Mouse (Mus musculus): ENCODE data around the gene Coq10a.

Gene Coq10a

DNA sequence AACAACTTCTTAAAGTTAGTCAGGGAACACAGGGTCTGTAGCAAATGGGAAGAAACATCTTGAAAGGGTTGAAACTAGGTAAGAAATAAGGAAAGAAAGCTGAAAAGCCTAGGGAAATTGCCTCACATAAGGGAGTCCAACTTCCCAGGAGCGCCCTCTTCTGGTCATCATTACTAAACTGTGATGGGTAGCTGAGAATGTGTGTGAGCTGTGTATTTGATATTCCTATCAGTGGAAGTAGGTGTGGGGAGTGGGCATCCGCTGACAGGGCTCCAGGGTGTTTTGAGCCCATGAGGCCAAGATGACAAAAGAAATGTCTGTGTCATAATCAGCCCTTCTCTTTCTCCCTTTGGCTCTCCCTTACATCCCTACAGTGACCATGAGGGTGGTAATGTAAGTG lies 10.0 kb downstream of the Coq10a start:
- CTCF ChIA-PET: interaction anchor here (0.6 kb wide), 1 partner anchor 65 kb away, joined by 4 read pairs; no protein-coding TSS in a partner anchor

DNA sequence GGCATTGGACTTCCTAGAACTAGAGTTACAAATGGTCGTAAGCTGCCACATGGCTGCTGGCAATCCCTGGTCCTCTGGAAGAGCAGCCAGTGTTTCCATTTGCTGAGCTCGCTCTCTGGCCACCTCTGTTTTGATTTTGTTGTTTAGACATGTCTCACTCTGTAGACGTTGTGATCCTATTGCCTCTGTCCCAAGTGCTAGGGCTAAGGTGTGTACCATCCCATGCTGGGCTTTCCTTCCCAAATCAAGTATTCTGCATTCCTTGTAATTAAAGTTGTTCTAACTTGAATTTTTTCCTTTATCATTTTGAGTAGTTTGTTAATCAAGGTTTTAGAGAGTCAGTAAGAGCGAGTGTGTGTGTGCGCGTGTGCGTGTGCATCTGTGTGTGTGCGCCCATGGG lies 21.3 kb downstream of the Coq10a start:
- CTCF ChIA-PET: interaction anchor here (1.0 kb wide), 1 partner anchor 12 kb away, joined by 6 read pairs; no protein-coding TSS in a partner anchor

DNA sequence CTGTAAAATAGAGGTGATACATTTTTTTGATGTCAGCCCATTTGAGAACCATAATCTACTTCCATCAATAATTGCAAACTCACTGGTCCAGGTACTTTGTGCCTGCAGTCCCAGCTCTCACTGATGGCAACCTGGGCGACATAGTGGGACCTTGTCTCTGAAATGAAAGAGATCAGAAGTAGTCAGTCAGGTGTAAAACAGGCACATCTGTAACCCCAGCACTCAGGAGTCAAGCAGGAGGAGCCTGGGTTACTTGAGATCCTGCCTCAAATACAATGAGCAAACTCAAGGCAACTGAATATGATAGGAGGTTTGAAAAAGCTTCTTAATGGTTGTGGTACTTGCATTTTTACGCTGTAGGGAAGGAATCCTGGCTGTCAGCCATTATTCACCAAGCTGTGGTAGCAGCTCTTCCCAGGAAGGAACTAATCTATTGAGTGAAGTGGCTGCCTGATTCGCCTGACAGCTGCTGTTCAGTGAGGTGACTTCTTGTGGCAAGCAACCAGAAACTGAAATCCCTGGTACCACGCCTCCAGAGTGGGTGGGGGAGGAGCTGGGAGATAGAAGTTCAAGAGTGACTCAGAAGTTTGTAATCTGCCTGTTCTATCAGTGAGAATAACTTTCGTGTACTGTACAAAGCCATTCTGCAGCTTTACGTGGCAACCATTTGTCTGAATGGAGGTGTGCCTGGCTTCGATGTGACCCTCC lies 24.1 kb downstream of the Coq10a start:
- CTCF ChIA-PET: interaction anchor here (0.6 to 0.8 kb wide), 6 partner anchors 9 to 353 kb away, joined by 3 to 5 read pairs (median 3); partner anchors contain the start of gene Myl6b

DNA sequence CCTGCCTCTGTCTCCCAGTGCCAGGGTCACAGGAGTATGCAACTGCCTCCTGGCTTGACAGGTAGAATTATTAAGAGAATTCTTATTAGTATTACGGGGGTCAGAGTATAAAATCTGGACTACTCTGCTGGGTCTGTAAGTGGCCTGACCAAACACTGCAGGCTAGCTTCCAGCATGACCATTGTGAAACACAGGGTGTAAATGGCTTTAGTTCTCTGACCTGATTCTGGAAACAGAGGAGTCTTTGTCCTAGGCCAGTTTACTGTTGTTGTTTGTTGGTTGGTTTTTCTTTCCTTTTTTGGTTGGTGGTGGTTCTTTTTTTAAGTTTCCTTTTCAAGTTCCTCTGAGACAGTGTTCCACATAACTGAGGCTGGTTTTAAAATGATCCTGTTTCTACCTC lies 25.4 kb downstream of the Coq10a start:
- CTCF ChIA-PET: no interaction called here

DNA sequence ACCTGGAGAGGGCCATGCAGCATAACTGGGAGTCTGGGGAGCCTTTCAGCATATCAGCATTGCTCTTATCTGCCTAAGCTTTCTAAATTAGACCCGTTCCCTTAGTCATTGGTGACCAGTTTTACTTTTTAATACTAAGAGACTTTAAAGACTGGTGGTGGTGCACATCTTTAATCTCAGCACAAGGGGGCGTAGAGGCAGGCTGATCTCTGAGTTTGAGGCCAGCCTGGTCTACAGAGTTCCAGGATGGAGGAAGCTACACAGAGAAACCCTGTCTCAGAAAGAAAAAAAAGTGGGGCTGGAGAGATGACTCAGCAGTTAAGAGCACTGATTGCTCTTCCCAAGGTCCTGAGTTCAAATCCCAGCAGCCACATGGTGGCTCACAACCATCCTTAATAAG lies 28.5 kb downstream of the Coq10a start:
- CTCF ChIA-PET: no interaction called here

DNA sequence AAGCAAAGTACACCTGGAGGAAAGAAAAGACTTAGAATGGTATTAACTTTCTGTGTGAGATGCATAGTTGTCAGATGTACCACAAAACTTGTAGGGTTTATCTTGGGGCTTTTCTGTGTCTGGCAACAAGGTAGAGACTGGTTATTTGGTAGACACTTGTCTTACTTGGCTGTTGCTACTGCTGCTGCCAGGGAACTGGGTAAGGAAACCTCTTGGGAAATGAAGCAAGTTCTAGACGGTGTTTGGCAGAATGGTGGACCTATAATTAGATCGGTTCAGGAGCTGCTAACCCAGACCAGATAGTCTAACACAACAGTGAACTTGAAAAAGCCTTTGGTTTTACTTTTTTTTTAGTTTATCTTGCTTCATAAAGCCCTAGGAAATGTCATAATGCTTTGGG lies 29.8 kb downstream of the Coq10a start:
- CTCF ChIA-PET: interaction anchor here (0.6 kb wide), 3 partner anchors 27 to 148 kb away, joined by 3 to 4 read pairs (median 3); no protein-coding TSS in a partner anchor

DNA sequence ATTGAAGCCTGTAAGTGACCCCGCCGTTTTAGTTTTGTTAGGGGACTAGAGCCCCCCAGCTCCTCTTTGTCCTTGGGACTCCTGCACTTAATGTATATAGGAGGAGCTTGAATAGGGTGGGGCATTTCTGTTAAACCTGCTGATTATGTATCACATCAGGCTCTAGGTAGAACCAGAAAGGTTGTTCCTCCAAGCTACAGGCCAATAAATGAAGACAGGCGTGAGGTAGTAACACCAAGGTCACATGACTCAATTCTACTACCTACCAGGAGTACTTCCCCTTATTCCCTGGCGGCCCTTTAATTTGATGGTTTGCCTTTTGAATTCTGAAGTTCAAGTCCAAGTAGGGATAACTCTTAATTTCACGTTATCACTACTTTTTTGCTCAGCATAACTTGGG lies 30.4 kb downstream of the Coq10a start:
- CTCF ChIA-PET: interaction anchor here (0.6 to 1.5 kb wide), 4 partner anchors 13 to 118 kb away, joined by 3 to 7 read pairs (median 4); partner anchors contain the start of genes Nabp2 and Rnf41

DNA sequence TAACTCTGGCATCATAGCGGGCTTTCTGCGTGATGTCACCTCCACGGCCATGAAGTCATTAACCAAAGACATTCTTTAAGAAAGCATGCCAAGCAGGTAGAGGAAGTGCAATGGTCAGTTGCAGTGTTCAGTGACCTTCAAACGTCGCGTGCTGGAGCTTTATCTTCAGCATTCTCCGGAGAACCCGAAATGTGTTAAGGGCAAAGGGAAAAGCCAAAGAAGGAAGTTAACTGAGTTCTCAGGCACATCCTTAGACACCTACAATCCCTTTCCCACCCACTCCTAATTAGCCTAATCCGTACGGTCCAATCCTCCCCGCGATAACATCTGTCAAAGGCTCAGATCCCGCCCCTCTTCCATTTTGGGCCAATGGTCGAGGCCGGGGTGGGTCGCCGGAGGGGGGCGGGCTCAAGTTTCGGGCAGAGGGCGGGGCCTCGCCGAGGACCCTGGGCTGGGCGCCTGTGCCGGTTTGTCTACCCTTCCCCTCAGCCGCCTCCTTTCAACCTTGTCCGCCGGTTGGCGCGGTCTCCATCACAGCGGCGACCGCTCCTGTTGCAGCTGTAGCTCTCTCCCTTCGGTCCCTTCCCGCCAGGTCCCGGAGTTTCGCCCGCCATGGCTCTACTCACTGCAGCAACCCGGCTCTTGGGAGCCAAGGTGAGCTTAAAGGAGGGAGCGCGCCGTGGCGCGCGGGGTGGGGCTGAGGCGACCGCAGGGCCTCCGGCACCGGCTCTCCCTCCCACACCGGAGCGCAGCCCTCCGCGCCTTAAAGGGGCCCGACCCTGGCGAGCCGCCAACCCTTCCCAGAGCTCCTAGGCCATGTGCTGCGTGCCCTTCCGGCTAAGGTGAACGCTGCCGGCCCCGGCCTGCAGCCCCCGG lies 31.3 kb downstream of the Coq10a start, which contains the start of gene Cs:
Gene Cs (plus strand): TSS at position 429 of the 876 bp plus-strand sequence.
- CTCF ChIA-PET: interaction anchor here (0.8 to 1.5 kb wide), 3 partner anchors 12 to 119 kb away, joined by 3 to 7 read pairs (median 4); partner anchors contain the start of genes Nabp2 and Rnf41

DNA sequence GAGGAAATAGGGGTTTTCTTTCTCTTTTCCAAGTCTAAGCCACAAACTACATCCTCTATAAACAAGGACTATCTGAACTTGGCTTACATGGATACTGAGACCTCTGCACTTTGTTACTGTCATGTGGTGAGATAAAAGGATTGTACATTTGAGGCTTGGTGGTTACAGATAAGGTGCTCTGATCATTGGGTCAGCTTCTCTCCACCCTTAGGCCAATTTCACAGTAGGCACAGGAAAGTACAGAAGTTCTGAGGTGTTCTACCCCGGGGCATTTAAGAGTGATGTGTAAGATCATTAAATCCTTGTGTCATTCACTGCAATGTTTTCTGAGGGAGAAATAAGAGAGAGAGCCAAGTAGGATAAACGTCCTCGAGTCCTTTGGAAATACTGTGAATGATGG lies 32.2 kb downstream of the Coq10a start:
- CTCF ChIA-PET: interaction anchor here (0.6 to 1.5 kb wide), 5 partner anchors 8 to 256 kb away, joined by 3 to 7 read pairs (median 3); no protein-coding TSS in a partner anchor

DNA sequence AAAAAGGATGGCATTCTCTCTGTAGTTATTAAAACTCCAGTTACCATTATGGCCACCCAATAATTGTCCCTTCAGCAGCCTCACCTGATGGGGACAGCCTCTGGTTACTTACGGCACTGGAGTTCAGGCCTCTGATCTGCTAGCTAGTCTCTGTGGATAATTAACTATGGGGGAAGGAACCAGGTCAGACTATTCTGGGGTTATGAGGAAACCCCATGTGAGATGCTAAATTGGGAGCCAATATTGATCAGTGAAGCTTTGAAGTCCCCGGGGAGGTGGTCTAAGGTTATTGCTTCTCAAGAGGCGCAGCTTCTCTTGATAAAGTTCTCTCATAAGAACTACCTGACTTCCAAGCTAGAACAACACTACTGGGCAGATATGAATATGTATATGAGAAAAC lies 32.6 kb downstream of the Coq10a start:
- CTCF ChIA-PET: interaction anchor here (0.6 to 1.4 kb wide), 5 partner anchors 9 to 257 kb away, joined by 3 to 6 read pairs (median 3); no protein-coding TSS in a partner anchor

DNA sequence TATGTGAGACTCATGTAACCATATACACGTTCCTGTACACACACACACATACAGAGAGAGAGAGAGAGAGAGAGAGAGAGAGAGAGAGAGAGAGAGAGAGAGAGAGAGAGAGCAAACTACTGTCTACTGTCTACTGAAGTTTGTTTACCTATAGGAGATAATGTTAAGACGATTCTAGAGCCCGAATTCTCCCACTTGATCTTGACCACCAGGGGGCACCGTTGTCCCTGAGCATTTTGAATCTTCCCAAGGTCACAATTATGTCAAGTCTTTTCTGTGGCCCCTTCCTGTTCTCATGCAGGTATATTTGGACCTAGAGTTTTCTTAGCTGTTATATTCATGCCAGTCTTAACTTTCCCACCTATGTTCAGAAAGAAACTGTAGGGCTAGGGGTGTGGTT lies 33.2 kb downstream of the Coq10a start:
- CTCF ChIA-PET: interaction anchor here (0.7 to 1.4 kb wide), 5 partner anchors 9 to 119 kb away, joined by 3 to 6 read pairs (median 3); no protein-coding TSS in a partner anchor

DNA sequence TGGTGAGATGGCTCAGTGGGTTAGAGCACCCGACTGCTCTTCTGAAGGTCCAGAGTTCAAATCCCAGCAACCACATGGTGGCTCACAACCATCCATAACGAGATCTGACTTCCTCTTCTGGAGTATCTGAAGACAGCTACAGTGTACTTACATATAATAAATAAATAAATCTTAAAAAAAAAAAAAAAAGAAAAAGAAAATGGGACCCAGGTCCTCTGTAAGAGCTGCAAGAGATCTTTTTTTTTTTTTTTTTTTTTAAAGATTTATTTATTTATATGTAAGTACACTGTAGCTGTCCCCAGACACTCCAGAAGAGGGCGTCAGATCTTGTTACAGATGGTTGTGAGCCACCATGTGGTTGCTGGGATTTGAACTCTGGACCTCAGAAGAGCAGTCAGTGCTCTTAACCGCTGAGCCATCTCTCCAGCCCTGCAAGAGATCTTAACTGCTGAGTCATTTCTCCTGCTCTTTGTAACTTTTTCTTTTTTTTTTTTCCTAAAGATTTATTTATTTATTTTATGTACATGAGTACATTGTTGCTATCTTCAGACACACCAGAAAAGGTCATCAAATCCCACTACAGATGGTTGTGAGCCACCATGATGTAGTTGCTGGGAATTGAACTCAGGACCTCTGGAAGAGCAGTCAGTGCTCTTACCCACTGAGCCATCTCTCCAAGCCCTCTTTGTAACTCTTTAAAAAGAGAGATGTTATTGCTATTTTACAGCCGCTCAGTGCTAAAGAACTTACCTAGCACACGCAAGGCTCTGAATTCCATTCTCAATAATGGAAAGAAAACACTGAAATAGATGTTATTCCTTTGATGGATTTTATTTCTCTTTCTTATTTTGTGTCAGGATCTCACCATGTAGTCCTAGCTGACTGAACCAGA lies 36.2 kb downstream of the Coq10a start:
- CTCF ChIA-PET: interaction anchor here (0.6 kb wide), 1 partner anchor 901 kb away, joined by 3 read pairs; no protein-coding TSS in a partner anchor

DNA sequence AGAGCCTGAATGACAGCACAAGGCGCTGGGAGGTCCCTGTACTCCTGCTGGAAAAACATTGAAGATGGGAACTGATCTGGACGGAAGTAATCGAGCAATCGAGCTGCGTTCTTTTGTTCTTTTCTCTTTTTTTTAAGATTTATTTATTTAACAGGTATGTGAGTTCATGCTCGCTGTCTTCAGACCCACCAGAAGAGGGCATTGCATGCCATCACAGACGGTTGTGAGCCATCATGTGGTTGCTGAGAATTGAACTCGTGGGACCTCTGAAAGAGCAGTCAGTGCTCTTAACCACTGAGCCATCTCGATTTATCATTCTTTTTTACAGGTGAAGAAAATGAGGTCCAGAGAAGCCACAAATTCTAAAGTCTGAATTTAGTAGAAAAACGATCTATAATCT lies 41.2 kb downstream of the Coq10a start:
- CTCF ChIA-PET: interaction anchor here (0.7 kb wide), 1 partner anchor 127 kb away, joined by 3 read pairs; no protein-coding TSS in a partner anchor

DNA sequence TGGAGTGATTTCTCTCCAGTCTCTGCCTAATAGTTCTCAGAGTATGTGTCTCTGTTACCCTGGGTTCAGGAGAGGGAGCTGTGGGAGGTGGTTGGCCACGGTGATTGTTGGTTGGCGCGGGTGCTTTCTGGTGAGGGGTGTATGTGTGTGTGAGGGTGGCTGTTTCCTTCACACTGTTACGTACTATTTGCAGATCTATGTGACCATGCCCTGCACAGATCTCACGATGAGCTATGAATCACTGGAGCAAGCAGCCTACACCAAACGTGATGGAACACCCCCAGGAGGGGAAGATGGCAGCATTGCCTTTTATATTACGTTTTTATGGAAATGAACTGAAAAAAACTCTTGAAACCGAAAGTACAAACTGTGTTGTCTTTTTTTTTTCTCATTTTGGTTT lies 42.0 kb downstream of the Coq10a start:
- CTCF ChIA-PET: interaction anchor here (0.5 to 1.0 kb wide), 4 partner anchors 9 to 391 kb away, joined by 3 read pairs; no protein-coding TSS in a partner anchor

DNA sequence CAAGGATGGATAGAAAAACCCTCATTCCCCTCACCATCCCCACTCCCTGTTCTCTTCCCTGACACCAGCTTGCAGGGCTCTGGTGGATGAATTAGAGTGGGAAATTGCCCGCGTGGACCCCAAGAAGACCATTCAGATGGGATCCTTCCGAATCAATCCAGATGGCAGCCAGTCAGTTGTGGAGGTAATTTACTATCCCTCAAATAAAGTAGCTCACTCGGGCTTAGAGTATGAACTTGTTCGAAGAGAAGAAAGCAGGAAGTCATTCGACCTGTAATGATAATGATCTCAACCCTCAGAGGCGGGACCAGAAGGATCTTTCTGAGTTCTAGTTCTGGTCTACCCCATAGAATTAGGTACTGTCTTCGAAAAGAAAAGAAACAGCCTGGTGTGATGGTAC lies 45.3 kb downstream of the Coq10a start:
- CTCF ChIA-PET: no interaction called here

DNA sequence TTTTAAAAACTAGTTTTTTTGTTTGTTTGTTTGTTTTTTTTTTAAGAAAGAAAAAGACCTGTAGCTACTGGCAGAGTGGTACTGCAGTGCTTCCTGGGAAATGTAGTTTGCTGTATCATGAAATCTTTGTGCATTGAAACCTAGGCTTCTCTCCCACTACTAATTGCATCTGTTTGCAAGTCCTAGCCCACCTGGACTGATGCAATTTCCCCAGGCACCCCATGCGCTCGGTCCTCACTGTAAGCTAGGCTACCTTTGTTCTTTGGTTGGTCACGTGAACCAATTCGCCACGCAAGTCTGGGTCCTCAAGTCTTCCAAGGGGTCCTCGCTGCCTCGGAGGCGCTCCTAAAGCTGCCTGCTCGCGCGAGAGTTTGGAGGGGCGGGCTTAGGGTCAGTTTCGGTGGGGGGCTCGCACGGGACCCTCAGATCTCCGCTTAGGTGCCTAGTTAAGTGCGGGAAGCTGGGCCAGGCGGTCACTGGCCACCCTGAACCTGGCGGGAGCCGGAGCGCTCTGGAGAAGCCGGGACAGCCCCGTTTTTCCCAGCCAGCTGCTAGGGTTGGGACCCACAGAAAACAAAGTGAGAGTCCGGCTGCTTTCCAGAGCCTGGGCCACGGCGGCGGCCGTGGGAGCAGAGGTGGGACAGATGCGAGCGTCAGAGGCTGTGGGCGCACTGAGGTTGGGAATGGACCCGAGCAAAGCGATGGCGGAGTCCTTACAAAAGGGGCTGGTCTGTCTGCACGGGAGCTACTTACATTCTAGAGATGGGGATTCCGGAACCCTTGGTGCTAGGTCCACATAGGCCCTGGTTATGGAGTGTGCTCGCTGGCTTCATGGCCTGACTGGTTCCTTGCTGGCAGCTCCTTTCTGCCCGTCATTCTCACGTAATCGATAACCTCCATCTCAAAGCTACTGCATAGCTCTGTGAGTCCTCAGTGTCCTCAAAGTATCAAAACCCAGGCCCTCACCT lies 46.4 kb downstream of the Coq10a start, which contains the start of gene Cnpy2:
Gene Cnpy2 (plus strand): TSS at position 319 of the 968 bp plus-strand sequence.
- CTCF ChIA-PET: interaction anchor here (0.6 kb wide), 1 partner anchor 1188 kb away, joined by 3 read pairs; no protein-coding TSS in a partner anchor

DNA sequence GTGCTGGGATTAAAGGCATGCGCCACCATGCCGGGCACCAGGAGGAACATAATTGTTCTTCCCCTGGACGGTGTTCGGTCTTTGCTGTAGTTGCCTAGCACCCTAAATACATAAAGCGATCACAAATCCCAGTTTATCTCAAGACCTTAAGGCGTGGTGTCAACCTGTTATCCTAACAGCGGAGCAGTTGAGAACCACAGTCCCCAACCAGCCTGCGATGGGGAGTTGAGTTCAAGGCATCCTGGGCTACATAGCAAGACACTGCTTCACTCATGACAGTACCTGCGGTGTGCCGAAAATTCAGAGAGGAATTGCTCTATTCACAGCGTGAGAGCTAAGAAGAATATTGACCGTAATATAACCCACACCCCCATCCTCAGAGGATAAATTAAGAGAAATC lies 47.2 kb downstream of the Coq10a start:
- CTCF ChIA-PET: no interaction called here

DNA sequence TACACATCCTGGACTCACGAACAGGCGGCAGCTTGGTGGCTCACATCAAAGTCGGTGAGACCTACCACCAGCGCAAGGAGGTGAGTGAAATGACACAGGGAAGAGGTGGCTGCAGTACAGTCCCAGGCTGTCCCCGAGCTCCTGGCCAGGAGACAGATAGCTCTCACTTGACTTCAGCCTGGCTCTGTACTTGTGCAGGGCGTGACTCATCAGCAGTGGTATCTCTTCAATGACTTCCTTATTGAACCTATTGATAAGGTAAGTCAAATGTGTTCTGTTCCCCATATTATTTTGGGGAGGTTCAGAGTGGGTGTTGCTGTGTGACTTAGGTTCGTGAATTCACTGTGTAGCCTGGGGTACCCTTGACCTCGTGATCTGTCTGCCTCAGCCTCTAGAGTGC lies 53.2 kb downstream of the Coq10a start:
- CTCF ChIA-PET: no interaction called here

All from spleen, embryonic (tissue).